In the genomic region with DNA sequence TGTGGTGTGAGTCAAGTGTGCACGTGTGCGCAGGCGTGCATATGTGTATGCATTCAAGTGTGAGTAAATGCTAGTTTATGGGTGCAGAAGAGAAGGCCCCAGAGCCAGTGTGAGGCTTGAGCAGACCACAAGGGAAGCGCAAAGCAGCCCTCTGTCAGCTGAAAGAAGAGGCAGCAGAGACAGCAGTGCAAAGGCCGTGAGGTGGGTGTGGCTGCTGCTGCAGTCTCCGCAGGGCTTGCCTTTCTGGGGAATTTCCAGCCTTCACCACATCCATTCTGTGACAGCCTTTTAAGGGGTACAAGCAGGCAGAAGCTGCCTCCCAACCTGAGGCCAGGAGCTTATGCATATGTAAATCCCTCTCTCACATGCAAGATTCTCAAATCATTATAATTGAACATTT, we compare ENCODE assay signal across 11 mouse cellular contexts.
A peak's percentile ranks its signal among the peaks of the same experiment; 100 is the strongest.
DNase-seq lines count a peak whose midpoint lies in the region; ATAC-seq and TF ChIP-seq lines count a peak whose summit lies in the region.
"Had no signal": no experiment of that assay in that cellular context is flagged by ENCODE, and none has a peak within 500 bp of the region (broad histone marks: within the 10 kb centered on the region; RNA-seq: fewer than 3 reads in every experiment).

No protein-coding gene starts in this region.

- TF ChIP-seq POLR2A in kidney, adult 2 months (IDR thresholded peaks at IDR 0.05; ENCODE audit: low read depth, low read length): no peak

- ATAC-seq in midbrain, embryonic 12.5 days (ENCODE audit: low FRiP score, low read depth): no peak
- ATAC-seq in midbrain, embryonic 11.5 days (ENCODE audit: low FRiP score): no peak
- 0 out of 2 replicates have a peak, but pooled peaks have one; percentile 4 for ATAC-seq in hindbrain, embryonic 16.5 days
- peak; percentile 41; the same call in 1 of the 2 replicates for ATAC-seq in neutrophil, adult 5-6 weeks (ENCODE audit: extremely low read depth, insufficient number of reproducible peaks, low FRiP score, poor library complexity, severe bottlenecking)
- ATAC-seq: intestine, embryonic 15.5 days; lung, postnatal 0 days had no signal

- no peak overlapping the region for H3K4me3 ChIP-seq in midbrain, embryonic 12.5 days
- no peak overlapping the region for H3K4me3 ChIP-seq in midbrain, embryonic 11.5 days (ENCODE audit: low read depth, low read length)
- no peak overlapping the region for H3K4me3 ChIP-seq in hindbrain, embryonic 16.5 days (ENCODE audit: low read length)
- no peak overlapping the region for H3K4me3 ChIP-seq in kidney, adult 2 months (ENCODE audit: insufficient read depth, low read depth, low read length)
- H3K4me3 ChIP-seq: intestine, embryonic 15.5 days had no signal

- no peak overlapping the region for H3K9ac ChIP-seq in midbrain, embryonic 12.5 days (replicated peaks)
- H3K9ac ChIP-seq in midbrain, embryonic 11.5 days (ENCODE audit: low read length): no peak overlapping the region
- H3K9ac ChIP-seq in hindbrain, embryonic 16.5 days (ENCODE audit: low read depth, low read length): no peak overlapping the region
- H3K9ac ChIP-seq: intestine, embryonic 15.5 days had no signal

- WGBS in midbrain, embryonic 12.5 days: 62% methylated on average over 6 of the region's 6 CpGs
- WGBS in midbrain, embryonic 11.5 days: 57% methylated on average over 6 of the region's 6 CpGs
- 55% methylated on average over 6 of the region's 6 CpGs for WGBS in hindbrain, embryonic 16.5 days
- WGBS in kidney, adult 2 months: 79% methylated on average over 6 of the region's 6 CpGs

- no peaks in the 10 kb centered on the region for H3K36me3 ChIP-seq in midbrain, embryonic 12.5 days
- H3K36me3 ChIP-seq in midbrain, embryonic 11.5 days (ENCODE audit: control insufficient read depth, insufficient read depth, low read length): no peaks in the 10 kb centered on the region
- H3K36me3 ChIP-seq in hindbrain, embryonic 16.5 days (ENCODE audit: control insufficient read depth, insufficient read depth, low read length): no peaks in the 10 kb centered on the region
- H3K36me3 ChIP-seq in kidney, adult 2 months (ENCODE audit: control insufficient read depth, insufficient read depth, low read length): no peaks in the 10 kb centered on the region
- H3K36me3 ChIP-seq: intestine, embryonic 15.5 days had no signal

- DNase-seq in adrenal gland, adult 8-10 months: peak; percentile 6
- DNase-seq in adrenal gland, postnatal 10 days: no peak
- no peak for DNase-seq in midbrain, embryonic 11.5 days (ENCODE audit: low spot score, missing footprints)
- DNase-seq in kidney, adult 2 months: no peak
- DNase-seq in cerebellum, postnatal 36 days: no peak
- DNase-seq: right cerebral cortex, postnatal 14 days had no signal

- no peak for TF ChIP-seq CTCF in kidney, adult 2 months (conservative IDR thresholded peaks at IDR 0.05; ENCODE audit: insufficient read depth, insufficient read length, low read depth, low read length)

- no peaks in the 10 kb centered on the region for H3K27me3 ChIP-seq in midbrain, embryonic 12.5 days
- H3K27me3 ChIP-seq in midbrain, embryonic 11.5 days (ENCODE audit: control insufficient read depth, insufficient read depth, low read length): no peaks in the 10 kb centered on the region
- no peaks in the 10 kb centered on the region for H3K27me3 ChIP-seq in hindbrain, embryonic 16.5 days (replicated peaks; ENCODE audit: control insufficient read depth, insufficient read depth, low read length)
- H3K27me3 ChIP-seq in kidney, adult 2 months (replicated peaks; ENCODE audit: control insufficient read depth, insufficient read depth, low read length): no peaks in the 10 kb centered on the region
- H3K27me3 ChIP-seq: intestine, embryonic 15.5 days had no signal

- H3K4me1 ChIP-seq in midbrain, embryonic 12.5 days: peaks cover 2% of the 10 kb centered on the region; the same call in 1 of the 2 replicates
- H3K4me1 ChIP-seq in midbrain, embryonic 11.5 days (ENCODE audit: control insufficient read depth, insufficient read depth, low read length): no peaks in the 10 kb centered on the region
- peaks cover 16% of the 10 kb centered on the region for H3K4me1 ChIP-seq in hindbrain, embryonic 16.5 days (ENCODE audit: control insufficient read depth, insufficient read depth, low read depth, low read length)
- no peaks in the 10 kb centered on the region for H3K4me1 ChIP-seq in kidney, adult 2 months (ENCODE audit: control insufficient read depth, insufficient read depth, low read length)

- no peaks in the 10 kb centered on the region for H3K9me3 ChIP-seq in midbrain, embryonic 12.5 days
- no peaks in the 10 kb centered on the region for H3K9me3 ChIP-seq in midbrain, embryonic 11.5 days (ENCODE audit: control insufficient read depth, low read length)
- H3K9me3 ChIP-seq in hindbrain, embryonic 16.5 days (ENCODE audit: control insufficient read depth, low read length): no peaks in the 10 kb centered on the region
- H3K9me3 ChIP-seq: intestine, embryonic 15.5 days had no signal

- H3K27ac ChIP-seq in midbrain, embryonic 12.5 days (replicated peaks): 0 out of 2 replicates have a peak overlapping the region, but pooled peaks have one; percentile 20
- H3K27ac ChIP-seq in midbrain, embryonic 11.5 days (ENCODE audit: low read depth, low read length): no peak overlapping the region
- peak overlapping the region; percentile 72; the same call in 1 of the 2 replicates for H3K27ac ChIP-seq in hindbrain, embryonic 16.5 days (ENCODE audit: low read depth, low read length)
- H3K27ac ChIP-seq in kidney, adult 2 months (ENCODE audit: insufficient read depth, low read depth, low read length): no peak overlapping the region
- H3K27ac ChIP-seq: intestine, embryonic 15.5 days had no signal

- H3K4me2 ChIP-seq in midbrain, embryonic 12.5 days (replicated peaks): no peak overlapping the region
- no peak overlapping the region for H3K4me2 ChIP-seq in midbrain, embryonic 11.5 days
- H3K4me2 ChIP-seq in hindbrain, embryonic 16.5 days (ENCODE audit: low read length): no peak overlapping the region
- H3K4me2 ChIP-seq: intestine, embryonic 15.5 days had no signal

Comparison
In these comparisons a context has a peak if more than half of its experiments do, and no peak if none do; other contexts are left out.
1. H3K27ac ChIP-seq: peak in midbrain, embryonic 12.5 days (single experiment) and hindbrain, embryonic 16.5 days (single experiment); none in midbrain, embryonic 11.5 days (single experiment) and kidney, adult 2 months (single experiment).
2. ATAC-seq: peak in hindbrain, embryonic 16.5 days (single experiment) and neutrophil, adult 5-6 weeks (single experiment); none in midbrain, embryonic 12.5 days (single experiment) and midbrain, embryonic 11.5 days (single experiment).